Mouse (Mus musculus) embryonic facial prominence, embryonic 12.5 days (tissue): ENCODE results near the gene Leo1. TPM values are rescaled to one million over a fixed set of nuclear protein-coding genes. Genes with fewer than 3 reads are reported as not detected.

Experiments
- polyA plus RNA-seq: library from polyadenylated mRNA; unstranded; fragments of >200 nt; fragmentation: Nextera tagmentation; extraction: Ambion mirVana; gene quantifications from 2 replicates; pipeline ENCODE4 v1.2.1, GENCODE M21; 2016

The Leo1 gene
- polyA plus RNA-seq, 1 experiment from 2014 or later = 53.5 TPM

Other genes starting within 250 kb of the Leo1 start
- gene Myo5c, start 209.5 kb upstream of the Leo1 start, polyA plus RNA-seq = 0.80 and 1.1 TPM in 2 replicates
- 31.1 and 33.7 TPM in 2 replicates for gene Gnb5, start 135.2 kb upstream of the Leo1 start, polyA plus RNA-seq
- not detected in 2 replicates for gene Bcl2l10, start 93.8 kb upstream of the Leo1 start, polyA plus RNA-seq
- 97.1 and 100 TPM in 2 replicates for gene Mapk6, start 31.5 kb upstream of the Leo1 start, polyA plus RNA-seq
- gene Tmod3, start 118.1 kb downstream of the Leo1 start, polyA plus RNA-seq = 106 and 110 TPM in 2 replicates
- gene Tmod2, start 169.8 kb downstream of the Leo1 start, polyA plus RNA-seq = 36.0 and 40.1 TPM in 2 replicates
- 28.5 and 28.6 TPM in 2 replicates for gene Lysmd2, start 184.2 kb downstream of the Leo1 start, polyA plus RNA-seq
- 8.5 and 10.8 TPM in 2 replicates for gene Scg3, start 242.5 kb downstream of the Leo1 start, polyA plus RNA-seq